Mouse (Mus musculus) cerebellum, adult 8-10 months (tissue): ENCODE results near the gene Cdk4.
"Not testable (repeated sequence)": the region's sequence is repeated elsewhere in the genome, so short reads cannot be mapped to it uniquely, and the experiment has no call there.

Experiments
- DNase-seq: peaks from one replicate; pipeline ENCODE4 v3.0.0; 2022

Cdk4 gene

GRCm38 (mm10) chr10:127058161-127058560, 5.2 kb upstream of the Cdk4 start:
- DNase-seq, result peak; percentile 79

- DNase-seq, result no peak
These were observed 4.6 kb upstream of the Cdk4 start for GRCm38 (mm10) chr10:127058708-127059107.

GRCm38 (mm10) chr10:127059174-127059967, 4.0 kb upstream of the Cdk4 start:
- no peak for DNase-seq

- peak; percentile 86 for DNase-seq
These were observed 3.1 kb upstream of the Cdk4 start, which contains the start of gene March9 for GRCm38 (mm10) chr10:127059968-127060916. TSS of gene March9 (minus strand) at chr10:127060184.

GRCm38 (mm10) chr10:127061085-127061484, 2.2 kb upstream of the Cdk4 start:
- no peak for DNase-seq

GRCm38 (mm10) chr10:127061513-127061912, 1.8 kb upstream of the Cdk4 start:
- no peak for DNase-seq

- not testable (repeated sequence) for DNase-seq
These were observed 1.2 kb upstream of the Cdk4 start for GRCm38 (mm10) chr10:127062101-127062500.

GRCm38 (mm10) chr10:127062503-127062902, 831 bp upstream of the Cdk4 start:
- no peak for DNase-seq

GRCm38 (mm10) chr10:127063913-127064870, 858 bp downstream of the Cdk4 start:
- DNase-seq, result no peak

- no peak for DNase-seq
These were observed 2.6 kb downstream of the Cdk4 start for GRCm38 (mm10) chr10:127065981-127066380.

- no peak for DNase-seq
These were observed 3.2 kb downstream of the Cdk4 start for GRCm38 (mm10) chr10:127066519-127067018.

GRCm38 (mm10) chr10:127068360-127069038, 5.2 kb downstream of the Cdk4 start:
- DNase-seq, result no peak

GRCm38 (mm10) chr10:127069281-127070189, 6.2 kb downstream of the Cdk4 start:
- no peak for DNase-seq

GRCm38 (mm10) chr10:127070190-127071121, 7.1 kb downstream of the Cdk4 start, which contains the start of gene Tspan31:
TSS of gene Tspan31 (minus strand) at chr10:127070264.
- DNase-seq, result peak; percentile 87

- DNase-seq, result no peak
These were observed 7.9 kb downstream of the Cdk4 start for GRCm38 (mm10) chr10:127071203-127071602.

- DNase-seq, result not testable (repeated sequence)
These were observed 8.9 kb downstream of the Cdk4 start for GRCm38 (mm10) chr10:127072270-127072669.

GRCm38 (mm10) chr10:127072969-127073368, 9.6 kb downstream of the Cdk4 start:
- not testable (repeated sequence) for DNase-seq

- DNase-seq, result no peak
These were observed 10.6 kb downstream of the Cdk4 start for GRCm38 (mm10) chr10:127073981-127074380.

GRCm38 (mm10) chr10:127075080-127075479, 11.7 kb downstream of the Cdk4 start, which contains the start of gene Agap2:
TSS of gene Agap2 (plus strand) at chr10:127075284.
- no peak for DNase-seq
